Mouse (Mus musculus) thymus, postnatal 14 days (tissue): ENCODE data around the gene Comt.

Experiments used
- DNase-seq: peaks from one replicate; pipeline ENCODE4 v3.0.0; 2021

Gene Comt

GRCm38 (mm10) chr16:18387704-18388582 lies 38.7 kb downstream of the Comt start:
- peak; percentile 43 for DNase-seq

- peak; percentile 43 for DNase-seq
Measured at GRCm38 (mm10) chr16:18386972-18387371, 39.7 kb downstream of the Comt start.

GRCm38 (mm10) chr16:18386451-18386850 lies 40.2 kb downstream of the Comt start:
- DNase-seq: no peak

DNA sequence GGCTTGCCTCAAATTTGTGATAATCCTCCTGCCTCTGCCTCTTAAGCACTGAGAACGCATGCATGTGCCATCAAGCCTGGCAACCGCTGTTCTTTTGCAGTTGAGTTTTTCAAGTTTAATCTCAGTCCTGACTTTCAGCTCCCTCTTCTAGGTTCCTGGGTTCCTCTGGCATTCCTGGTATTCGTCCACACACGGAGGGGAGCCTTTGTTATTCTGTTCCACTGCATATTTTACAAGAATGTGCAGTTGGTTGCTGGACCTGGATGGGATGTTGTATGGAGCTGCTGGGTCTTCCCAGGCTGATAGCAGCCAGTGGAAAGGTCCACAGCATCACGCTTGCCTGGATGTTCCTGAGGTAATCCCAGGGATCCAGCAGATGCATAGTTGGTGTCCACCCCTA lies 41.2 kb downstream of the Comt start:
- DNase-seq: no peak

GRCm38 (mm10) chr16:18384659-18385058 lies 42.0 kb downstream of the Comt start:
- no peak for DNase-seq

DNA sequence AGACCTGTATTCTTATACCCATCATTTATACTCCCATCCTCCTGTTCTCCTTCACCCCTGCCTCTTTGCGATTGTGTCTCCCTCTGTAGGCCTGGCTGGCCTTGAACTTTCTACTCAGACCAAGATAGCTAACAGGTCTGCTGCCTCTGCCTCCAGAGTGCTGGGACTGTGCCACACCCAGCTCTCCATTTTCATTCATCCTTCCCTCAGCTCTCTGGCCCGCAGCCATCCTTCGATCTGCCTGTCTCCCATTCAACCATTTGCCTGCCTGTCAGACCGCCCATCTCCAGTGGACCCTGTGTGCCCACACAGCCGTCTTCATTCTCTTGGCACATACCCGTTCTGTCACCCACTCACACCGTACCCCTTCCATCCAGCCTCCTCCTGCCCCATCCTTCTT lies 42.4 kb downstream of the Comt start:
- DNase-seq: no peak

DNA sequence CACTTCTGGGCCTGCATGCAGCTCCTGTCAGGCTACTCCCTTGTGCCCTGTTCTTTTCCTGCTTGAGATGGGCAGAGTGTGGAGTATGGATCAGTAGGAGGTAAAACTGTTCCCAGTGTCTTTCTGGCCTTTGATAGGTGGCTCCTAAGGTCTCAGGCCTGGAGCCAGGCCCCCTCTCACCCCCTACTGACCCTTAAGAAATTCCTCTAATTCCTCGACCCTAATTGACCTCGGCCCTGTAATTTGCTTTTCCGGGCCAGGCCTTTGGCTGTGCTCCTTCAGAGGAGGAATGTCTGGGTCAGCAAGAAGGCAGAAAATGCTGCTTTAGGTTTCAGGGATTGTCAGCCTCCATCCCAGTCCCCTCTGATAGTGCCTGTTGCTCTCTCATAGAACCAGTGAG lies 42.9 kb downstream of the Comt start:
- no peak for DNase-seq

- no peak for DNase-seq
Measured at GRCm38 (mm10) chr16:18383045-18383726, 43.5 kb downstream of the Comt start.

- DNase-seq: no peak
Measured at GRCm38 (mm10) chr16:18381621-18382258, 44.9 kb downstream of the Comt start.

- DNase-seq: no peak
Measured at GRCm38 (mm10) chr16:18380495-18381063, 46.1 kb downstream of the Comt start.

GRCm38 (mm10) chr16:18379338-18380001 lies 47.2 kb downstream of the Comt start:
- no peak for DNase-seq

DNA sequence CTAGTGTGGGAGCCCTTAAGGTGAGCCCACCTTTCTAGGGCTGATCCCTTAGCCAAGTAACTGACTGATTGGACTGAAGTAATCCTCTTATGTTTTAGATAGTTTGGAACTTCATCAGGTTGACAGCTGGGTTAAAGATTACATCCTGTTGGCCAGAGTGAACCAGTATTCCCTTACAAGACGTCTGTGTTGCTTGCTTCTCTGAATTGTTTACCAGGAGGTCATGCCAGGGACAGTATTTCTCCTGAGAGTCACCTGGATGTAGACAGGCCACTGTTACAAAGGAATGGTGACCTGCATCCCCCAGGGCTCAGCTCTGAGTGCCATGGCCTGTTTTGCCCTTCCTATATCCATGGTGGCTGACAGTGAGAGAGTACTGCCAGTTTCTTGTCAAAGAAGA lies 48.2 kb downstream of the Comt start:
- no peak for DNase-seq

GRCm38 (mm10) chr16:18377203-18377602 lies 49.4 kb downstream of the Comt start:
- DNase-seq: no peak

- DNase-seq: no peak
Measured at GRCm38 (mm10) chr16:18376297-18376954, 50.2 kb downstream of the Comt start.

DNA sequence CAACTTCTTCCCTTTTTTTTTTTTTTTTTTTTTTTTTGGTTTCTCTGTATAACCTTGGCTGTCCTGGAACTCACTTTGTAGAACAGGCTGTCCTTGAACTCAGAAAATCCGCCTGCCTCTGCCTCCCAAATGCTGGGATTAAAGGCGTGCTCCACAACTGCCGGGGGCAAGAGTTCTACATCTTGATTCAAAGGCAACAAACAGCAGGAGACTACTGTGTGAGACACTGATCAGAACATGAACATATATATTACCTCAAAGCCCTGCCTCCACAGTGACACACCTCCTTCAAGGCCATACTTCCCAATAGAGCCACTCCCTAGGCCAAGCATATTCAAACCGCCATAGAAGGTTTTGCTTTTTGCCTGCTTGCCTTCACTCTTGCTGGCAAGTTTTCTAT lies 53.0 kb downstream of the Comt start:
- no peak for DNase-seq

DNA sequence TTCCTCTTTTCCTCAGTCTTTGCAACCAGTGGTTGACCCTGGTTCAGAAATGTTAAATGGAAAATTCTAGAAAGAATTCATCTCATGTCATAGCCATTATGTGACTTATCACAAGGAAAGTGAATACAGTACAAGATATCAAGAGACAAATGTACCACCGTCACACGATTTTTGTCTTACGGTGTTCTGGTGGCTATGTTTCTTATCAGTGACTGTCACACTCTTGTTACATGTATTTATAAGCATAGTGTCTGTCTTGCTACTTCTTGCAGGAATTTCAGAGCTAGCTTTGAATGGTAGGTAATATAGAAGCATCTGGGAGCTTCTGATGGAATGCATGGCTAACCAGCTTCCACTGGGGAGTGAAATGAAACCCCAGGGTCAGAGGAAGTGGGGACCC lies 56.5 kb downstream of the Comt start:
- DNase-seq: no peak

DNA sequence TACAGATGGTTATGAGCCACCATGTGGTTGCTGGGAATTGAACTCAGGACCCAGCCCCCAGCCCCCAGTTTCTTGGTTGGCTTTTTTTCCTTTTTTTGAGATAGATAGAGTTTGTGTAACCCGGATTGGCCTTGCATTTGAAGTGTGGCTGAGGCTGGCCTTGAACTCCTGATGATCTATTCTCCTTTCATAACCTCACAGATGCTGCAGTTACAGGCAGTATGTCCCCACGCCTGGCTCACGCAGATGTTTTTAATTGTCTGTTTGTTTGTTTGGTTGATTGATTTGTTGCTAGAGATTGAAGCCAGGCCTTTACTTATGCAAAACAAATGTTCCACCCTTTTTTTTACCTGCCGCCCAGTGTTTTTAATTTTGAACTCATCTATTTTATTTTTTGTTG lies 59.8 kb downstream of the Comt start:
- DNase-seq: no peak

DNA sequence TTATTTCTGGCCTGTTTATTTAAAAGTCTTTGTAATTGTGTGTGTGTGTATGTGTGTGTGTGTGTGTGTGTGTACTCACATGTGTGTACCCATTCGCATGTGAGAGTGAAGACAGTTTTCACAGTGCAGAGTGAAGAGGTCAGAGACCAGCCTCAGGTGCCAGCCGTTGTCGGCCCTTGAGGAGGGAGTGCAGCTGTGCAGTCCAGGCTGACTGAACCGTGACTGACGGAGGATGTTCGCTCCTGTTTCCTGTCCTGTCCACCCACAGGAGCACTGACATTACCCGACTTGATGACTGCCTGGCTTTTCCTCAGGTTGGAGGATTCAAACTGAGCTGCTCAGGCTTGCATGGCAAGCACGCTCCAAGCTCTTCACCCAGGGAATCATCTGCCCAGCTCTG lies 63.7 kb downstream of the Comt start:
- DNase-seq: no peak

- no peak for DNase-seq
Measured at GRCm38 (mm10) chr16:18360151-18360805, 66.4 kb downstream of the Comt start.

DNA sequence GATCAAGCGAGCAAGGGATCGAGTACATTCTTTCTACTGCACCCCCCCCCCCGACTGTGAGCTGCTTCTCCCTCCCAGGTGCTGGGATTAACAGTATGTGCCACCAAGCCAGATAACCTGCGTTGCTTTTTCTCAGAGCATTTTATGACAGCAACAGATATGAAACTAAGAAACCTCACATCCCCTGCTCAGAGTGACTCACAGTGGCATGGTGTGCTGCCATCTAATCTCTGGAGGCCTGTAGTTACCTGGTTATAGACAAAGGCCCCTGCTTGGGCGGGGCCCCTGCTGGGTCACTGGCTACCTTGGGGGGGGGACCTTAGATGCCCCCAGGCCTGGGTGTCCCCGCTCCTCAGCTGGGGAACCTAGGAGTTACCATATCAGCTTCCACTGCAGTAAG lies 68.7 kb downstream of the Comt start:
- DNase-seq: no peak

DNA sequence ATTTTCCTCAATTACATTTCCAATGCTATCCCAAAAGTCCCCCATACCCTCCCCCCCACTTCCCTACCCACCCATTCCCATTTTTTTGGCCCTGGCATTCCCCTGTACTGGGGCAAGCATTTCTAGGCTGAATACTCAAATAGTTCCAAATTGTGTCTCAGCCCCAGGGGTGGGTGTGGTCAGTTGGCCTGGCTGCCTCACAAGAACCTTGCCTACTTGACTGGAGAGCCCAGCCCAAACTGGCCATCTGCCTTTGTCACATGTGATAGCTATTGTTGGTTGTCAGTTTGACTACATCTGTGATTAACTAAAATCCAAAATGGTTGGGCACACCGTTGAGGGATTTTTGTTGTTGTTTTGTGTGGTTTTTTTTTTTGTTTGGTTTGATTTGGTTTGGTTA lies 69.7 kb downstream of the Comt start:
- DNase-seq: no peak
